Mouse (Mus musculus): ENCODE measurements around the gene Elmo1.

- no peak for TF ChIP-seq POLR2A (IDR thresholded peaks at IDR 0.05; ENCODE audit: control insufficient read depth, extremely low read depth, insufficient read depth, low read length, poor library complexity)
- TF ChIP-seq CTCF (IDR thresholded peaks at IDR 0.05; ENCODE audit: borderline replicate concordance, control insufficient read depth, extremely low read depth, insufficient read depth, low read length, poor library complexity) = no peak
Measured at GRCm38 (mm10) chr13:20383875-20384274, 293.5 kb downstream of the Elmo1 start.

Data from thymus, adult 2 months (tissue).